Comparison of ENCODE assay signal across 16 mouse cellular contexts in genomic region chr3:154149778-154150177, GRCm38 (mm10).
DNase-seq lines count a peak whose midpoint lies in the region; ATAC-seq and TF ChIP-seq lines count a peak whose summit lies in the region.
"Had no signal": no experiment of that assay in that cellular context is flagged by ENCODE, and none has a peak within 500 bp of the region (broad histone marks: within the 10 kb centered on the region; RNA-seq: fewer than 3 reads in every experiment).

No protein-coding gene starts in this region.

- H3K27me3 ChIP-seq in forebrain, embryonic 14.5 days (replicated peaks; ENCODE audit: control insufficient read depth, insufficient read depth, low read length), result no peaks in the 10 kb centered on the region
- no peaks in the 10 kb centered on the region for H3K27me3 ChIP-seq in forebrain, embryonic 15.5 days
- no peaks in the 10 kb centered on the region for H3K27me3 ChIP-seq in forebrain, postnatal 0 days (ENCODE audit: insufficient read depth, low read length)
- no peaks in the 10 kb centered on the region; the same call in 1 of the 2 replicates for H3K27me3 ChIP-seq in forebrain, embryonic 11.5 days (ENCODE audit: control insufficient read depth, insufficient read depth, low read length)
- H3K27me3 ChIP-seq in liver, embryonic 12.5 days (replicated peaks), result no peaks in the 10 kb centered on the region; the same call in 1 of the 2 replicates
- H3K27me3 ChIP-seq: embryonic facial prominence, embryonic 12.5 days had no signal

- no peaks in the 10 kb centered on the region for H3K9me3 ChIP-seq in forebrain, embryonic 14.5 days (replicated peaks; ENCODE audit: control insufficient read depth, low read length)
- no peaks in the 10 kb centered on the region for H3K9me3 ChIP-seq in forebrain, embryonic 15.5 days
- no peaks in the 10 kb centered on the region for H3K9me3 ChIP-seq in forebrain, postnatal 0 days (ENCODE audit: low read length)
- H3K9me3 ChIP-seq in forebrain, embryonic 11.5 days (ENCODE audit: control insufficient read depth, low read length), result no peaks in the 10 kb centered on the region
- H3K9me3 ChIP-seq in liver, embryonic 12.5 days (replicated peaks), result no peaks in the 10 kb centered on the region
- H3K9me3 ChIP-seq: embryonic facial prominence, embryonic 10.5 days; embryonic facial prominence, embryonic 12.5 days had no signal

- H3K4me2 ChIP-seq in forebrain, embryonic 14.5 days (ENCODE audit: low read length), result no peak overlapping the region
- no peak overlapping the region for H3K4me2 ChIP-seq in forebrain, embryonic 15.5 days (replicated peaks)
- no peak overlapping the region for H3K4me2 ChIP-seq in forebrain, postnatal 0 days (ENCODE audit: low read depth)
- H3K4me2 ChIP-seq in forebrain, embryonic 11.5 days (ENCODE audit: low read depth, low read length, severe bottlenecking), result no peak overlapping the region
- no peak overlapping the region for H3K4me2 ChIP-seq in liver, embryonic 12.5 days
- H3K4me2 ChIP-seq: embryonic facial prominence, embryonic 12.5 days had no signal

- H3K36me3 ChIP-seq in forebrain, embryonic 14.5 days (ENCODE audit: control insufficient read depth, insufficient read depth, low read length), result no peaks in the 10 kb centered on the region
- H3K36me3 ChIP-seq in forebrain, embryonic 15.5 days, result no peaks in the 10 kb centered on the region
- no peaks in the 10 kb centered on the region for H3K36me3 ChIP-seq in forebrain, postnatal 0 days (ENCODE audit: insufficient read depth)
- no peaks in the 10 kb centered on the region for H3K36me3 ChIP-seq in forebrain, embryonic 11.5 days (ENCODE audit: control insufficient read depth, insufficient read depth, low read length)
- no peaks in the 10 kb centered on the region for H3K36me3 ChIP-seq in liver, embryonic 12.5 days
- H3K36me3 ChIP-seq: embryonic facial prominence, embryonic 10.5 days; embryonic facial prominence, embryonic 12.5 days had no signal

- H3K4me1 ChIP-seq in forebrain, embryonic 14.5 days (ENCODE audit: control insufficient read depth, insufficient read depth, low read length), result no peaks in the 10 kb centered on the region
- no peaks in the 10 kb centered on the region for H3K4me1 ChIP-seq in forebrain, embryonic 15.5 days
- H3K4me1 ChIP-seq in forebrain, postnatal 0 days (ENCODE audit: insufficient read depth), result no peaks in the 10 kb centered on the region
- no peaks in the 10 kb centered on the region for H3K4me1 ChIP-seq in forebrain, embryonic 11.5 days (replicated peaks; ENCODE audit: control insufficient read depth, insufficient read depth, low read length)
- no peaks in the 10 kb centered on the region for H3K4me1 ChIP-seq in liver, embryonic 12.5 days
- H3K4me1 ChIP-seq: embryonic facial prominence, embryonic 10.5 days; embryonic facial prominence, embryonic 12.5 days had no signal

- H3K4me3 ChIP-seq in forebrain, embryonic 14.5 days (ENCODE audit: low read depth, low read length), result no peak overlapping the region
- H3K4me3 ChIP-seq in forebrain, embryonic 15.5 days, result no peak overlapping the region
- no peak overlapping the region for H3K4me3 ChIP-seq in forebrain, postnatal 0 days (ENCODE audit: low read depth, low read length)
- no peak overlapping the region for H3K4me3 ChIP-seq in forebrain, embryonic 11.5 days (ENCODE audit: low read depth, low read length)
- no peak overlapping the region for H3K4me3 ChIP-seq in liver, embryonic 12.5 days
- H3K4me3 ChIP-seq: embryonic facial prominence, embryonic 10.5 days; embryonic facial prominence, embryonic 12.5 days had no signal

- no peak for TF ChIP-seq CTCF in forebrain, postnatal 0 days (IDR thresholded peaks at IDR 0.05; ENCODE audit: low read depth)
- no peak for TF ChIP-seq CTCF in brain, embryonic 14.5 days (IDR thresholded peaks at IDR 0.05; ENCODE audit: borderline replicate concordance, extremely low read depth, insufficient read depth, insufficient read length)

- no peak overlapping the region for H3K27ac ChIP-seq in forebrain, embryonic 14.5 days (ENCODE audit: low read depth, low read length)
- H3K27ac ChIP-seq in forebrain, embryonic 15.5 days (replicated peaks), result no peak overlapping the region
- no peak overlapping the region for H3K27ac ChIP-seq in forebrain, postnatal 0 days (ENCODE audit: low read depth, low read length)
- no peak overlapping the region for H3K27ac ChIP-seq in forebrain, embryonic 11.5 days (ENCODE audit: low read depth, low read length)
- no peak overlapping the region for H3K27ac ChIP-seq in liver, embryonic 12.5 days
- H3K27ac ChIP-seq: embryonic facial prominence, embryonic 10.5 days; embryonic facial prominence, embryonic 12.5 days had no signal

- WGBS in forebrain, embryonic 14.5 days, result 80% methylated on average over 4 of the region's 4 CpGs
- 68% methylated on average over 4 of the region's 4 CpGs for WGBS in forebrain, embryonic 15.5 days
- 59% methylated on average over 4 of the region's 4 CpGs for WGBS in forebrain, postnatal 0 days
- WGBS in forebrain, embryonic 11.5 days, result 86% methylated on average over 4 of the region's 4 CpGs
- 65% methylated on average over 4 of the region's 4 CpGs for WGBS in liver, embryonic 12.5 days (ENCODE audit: insufficient replicate concordance)

- DNase-seq in forebrain, embryonic 14.5 days (ENCODE audit: low spot score), result peak; percentile 46
- no peak for DNase-seq in forebrain, postnatal 0 days
- DNase-seq in forebrain, embryonic 11.5 days (ENCODE audit: low spot score), result no peak
- peak; percentile 58 for DNase-seq in brain, embryonic 14.5 days (ENCODE audit: low read depth)
- DNase-seq: adrenal gland, adult 2 months; adrenal gland, postnatal 10 days; adrenal gland, postnatal 25 days; cerebellum, adult 11-12 months; cerebellum, adult 2 months; cerebellum, adult 9-10 months; cerebellum, postnatal 10 days; cerebellum, postnatal 25 days had no signal

- no peak overlapping the region for H3K9ac ChIP-seq in forebrain, embryonic 14.5 days (ENCODE audit: low read length)
- H3K9ac ChIP-seq in forebrain, embryonic 15.5 days (replicated peaks), result no peak overlapping the region
- no peak overlapping the region for H3K9ac ChIP-seq in forebrain, postnatal 0 days
- no peak overlapping the region for H3K9ac ChIP-seq in forebrain, embryonic 11.5 days (ENCODE audit: low read length)
- no peak overlapping the region for H3K9ac ChIP-seq in liver, embryonic 12.5 days
- H3K9ac ChIP-seq: embryonic facial prominence, embryonic 12.5 days had no signal

- 0 out of 2 replicates have a peak, but pooled peaks have one; percentile 34 for ATAC-seq in forebrain, embryonic 14.5 days
- ATAC-seq in forebrain, embryonic 15.5 days (replicated peaks), result no peak
- peak; percentile 63 for ATAC-seq in forebrain, postnatal 0 days
- no peak for ATAC-seq in forebrain, embryonic 11.5 days (replicated peaks; ENCODE audit: low FRiP score)
- ATAC-seq in liver, embryonic 12.5 days, result no peak

- TF ChIP-seq POLR2A in brain, embryonic 14.5 days (IDR thresholded peaks at IDR 0.05; ENCODE audit: borderline replicate concordance, extremely low read depth, insufficient read depth, insufficient read length, poor library complexity, severe bottlenecking), result no peak

Comparison
In these comparisons a context has a peak if more than half of its experiments do, and no peak if none do; other contexts are left out.
1. ATAC-seq: peak in forebrain, embryonic 14.5 days (single experiment) and forebrain, postnatal 0 days (single experiment); none in forebrain, embryonic 15.5 days (single experiment), forebrain, embryonic 11.5 days (single experiment) and liver, embryonic 12.5 days (single experiment).
2. DNase-seq: peak in forebrain, embryonic 14.5 days (single experiment) and brain, embryonic 14.5 days (single experiment); none in forebrain, postnatal 0 days (single experiment) and forebrain, embryonic 11.5 days (single experiment).